Mouse (Mus musculus): ENCODE data around the gene Pakap. TPM values are rescaled to one million over a fixed set of nuclear protein-coding genes. Genes with fewer than 3 reads are reported as not detected.

Pakap gene
- polyA plus RNA-seq, 1 experiment from 2014 or later = 17.8 TPM

- H3K9me3 ChIP-seq (replicated peaks) = no peaks in the 10 kb centered on the region
- no peak overlapping the region for H3K4me3 ChIP-seq (replicated peaks)
- no peak for ATAC-seq (replicated peaks; ENCODE audit: low FRiP score)
- WGBS = 81% methylated on average over 11 of the region's 11 CpGs
- no peak overlapping the region for H3K27ac ChIP-seq
- no peaks in the 10 kb centered on the region for H3K36me3 ChIP-seq
- H3K4me2 ChIP-seq = no peak overlapping the region
- H3K9ac ChIP-seq = no peak overlapping the region
- no peaks in the 10 kb centered on the region for H3K27me3 ChIP-seq
- H3K4me1 ChIP-seq = no peaks in the 10 kb centered on the region
Observed at GRCm38 (mm10) chr4:57730801-57731598, 163.0 kb downstream of the Pakap start.

- Histone ChIP-seq H3K9me3 (replicated peaks) (no peaks in the 10 kb centered on the region), H3K27ac (no peak overlapping the region), H3K4me1 (no peaks in the 10 kb centered on the region), H3K27me3 (no peaks in the 10 kb centered on the region), H3K9ac (no peak overlapping the region), H3K4me3 (replicated peaks) (no peak overlapping the region), H3K36me3 (no peaks in the 10 kb centered on the region), H3K4me2 (no peak overlapping the region)
- no peak for ATAC-seq (replicated peaks; ENCODE audit: low FRiP score)
- WGBS = 82% methylated on average over 5 of the region's 5 CpGs
Observed at GRCm38 (mm10) chr4:57732351-57732750, 164.4 kb downstream of the Pakap start.

GRCm38 (mm10) chr4:57733445-57733844 is 165.5 kb downstream of the Pakap start:
- H3K36me3 ChIP-seq = no peaks in the 10 kb centered on the region
- no peak overlapping the region for H3K4me3 ChIP-seq (replicated peaks)
- no peak for ATAC-seq (replicated peaks; ENCODE audit: low FRiP score)
- no peak overlapping the region for H3K4me2 ChIP-seq
- H3K27ac ChIP-seq = no peak overlapping the region
- no peaks in the 10 kb centered on the region for H3K9me3 ChIP-seq (replicated peaks)
- WGBS = 72% methylated on average over 3 of the region's 3 CpGs
- no peak overlapping the region for H3K9ac ChIP-seq
- no peaks in the 10 kb centered on the region for H3K27me3 ChIP-seq
- H3K4me1 ChIP-seq = no peaks in the 10 kb centered on the region

- Histone ChIP-seq H3K4me3 (replicated peaks) (no peak overlapping the region), H3K27me3 (no peaks in the 10 kb centered on the region), H3K4me1 (peaks cover 10% of the 10 kb centered on the region; the same call in 1 of the 2 replicates), H3K36me3 (no peaks in the 10 kb centered on the region), H3K9ac (no peak overlapping the region), H3K9me3 (replicated peaks) (no peaks in the 10 kb centered on the region), H3K27ac (peak overlapping the region; percentile 47; the same call in 1 of the 2 replicates), H3K4me2 (no peak overlapping the region)
- peak; percentile 53; the same call in 1 of the 2 replicates for ATAC-seq (replicated peaks; ENCODE audit: low FRiP score)
- 77% methylated on average over 5 of the region's 5 CpGs for WGBS
Observed at GRCm38 (mm10) chr4:57735426-57735825, 167.4 kb downstream of the Pakap start.

GRCm38 (mm10) chr4:57738856-57739552 is 171.0 kb downstream of the Pakap start:
- ATAC-seq (replicated peaks; ENCODE audit: low FRiP score) = no peak
- H3K4me3 ChIP-seq (replicated peaks) = no peak overlapping the region
- no peak overlapping the region for H3K9ac ChIP-seq
- H3K4me2 ChIP-seq = no peak overlapping the region
- H3K27me3 ChIP-seq = no peaks in the 10 kb centered on the region
- H3K4me1 ChIP-seq = peaks cover 22% of the 10 kb centered on the region
- H3K9me3 ChIP-seq (replicated peaks) = no peaks in the 10 kb centered on the region
- H3K36me3 ChIP-seq = no peaks in the 10 kb centered on the region
- no peak overlapping the region for H3K27ac ChIP-seq
- 41% methylated on average over 8 of the region's 8 CpGs for WGBS

GRCm38 (mm10) chr4:57743325-57743929 is 175.4 kb downstream of the Pakap start:
- Histone ChIP-seq H3K36me3 (no peaks in the 10 kb centered on the region), H3K4me2 (no peak overlapping the region), H3K4me3 (replicated peaks) (no peak overlapping the region), H3K9ac (no peak overlapping the region), H3K27me3 (no peaks in the 10 kb centered on the region), H3K4me1 (peaks cover 26% of the 10 kb centered on the region), H3K9me3 (replicated peaks) (no peaks in the 10 kb centered on the region), H3K27ac (no peak overlapping the region)
- no peak for ATAC-seq (replicated peaks; ENCODE audit: low FRiP score)
- WGBS = 31% methylated on average over 11 of the region's 11 CpGs

- ATAC-seq (replicated peaks; ENCODE audit: low FRiP score) = no peak
- 41% methylated on average over 4 of the region's 4 CpGs for WGBS
- Histone ChIP-seq H3K36me3 (no peaks in the 10 kb centered on the region), H3K9me3 (replicated peaks) (no peaks in the 10 kb centered on the region), H3K27me3 (no peaks in the 10 kb centered on the region), H3K27ac (no peak overlapping the region), H3K4me2 (no peak overlapping the region), H3K9ac (no peak overlapping the region), H3K4me1 (peaks cover 14% of the 10 kb centered on the region), H3K4me3 (replicated peaks) (no peak overlapping the region)
Observed at GRCm38 (mm10) chr4:57750651-57751050, 182.7 kb downstream of the Pakap start.

GRCm38 (mm10) chr4:57751054-57751453 is 183.1 kb downstream of the Pakap start:
- WGBS = 36% methylated on average over 4 of the region's 4 CpGs
- Histone ChIP-seq H3K9ac (no peak overlapping the region), H3K4me3 (replicated peaks) (no peak overlapping the region), H3K9me3 (replicated peaks) (no peaks in the 10 kb centered on the region), H3K27ac (no peak overlapping the region), H3K36me3 (no peaks in the 10 kb centered on the region), H3K4me2 (no peak overlapping the region), H3K27me3 (no peaks in the 10 kb centered on the region), H3K4me1 (peaks cover 14% of the 10 kb centered on the region)
- ATAC-seq (replicated peaks; ENCODE audit: low FRiP score) = 0 out of 2 replicates have a peak, but pooled peaks have one; percentile 33

- Histone ChIP-seq H3K27me3 (no peaks in the 10 kb centered on the region), H3K4me1 (peaks cover 14% of the 10 kb centered on the region), H3K27ac (no peak overlapping the region), H3K36me3 (no peaks in the 10 kb centered on the region), H3K9me3 (replicated peaks) (no peaks in the 10 kb centered on the region), H3K4me3 (replicated peaks) (no peak overlapping the region), H3K4me2 (no peak overlapping the region), H3K9ac (no peak overlapping the region)
- whole genome bisulfite sequencing = 77% methylated on average over 11 of the region's 11 CpGs
- ATAC-seq (replicated peaks; ENCODE audit: low FRiP score) = peak; percentile 53; the same call in 1 of the 2 replicates
Observed at GRCm38 (mm10) chr4:57751566-57751965, 183.6 kb downstream of the Pakap start.

- WGBS = 67% methylated on average over 11 of the region's 11 CpGs
- H3K4me1 ChIP-seq = peaks cover 24% of the 10 kb centered on the region
Observed at GRCm38 (mm10) chr4:57755085-57755484, 187.1 kb downstream of the Pakap start.

GRCm38 (mm10) chr4:57757997-57758396 is 190.0 kb downstream of the Pakap start:
- 43% methylated on average over 11 of the region's 11 CpGs for WGBS
- Histone ChIP-seq H3K4me1 (peaks cover 14% of the 10 kb centered on the region), H3K4me3 (replicated peaks) (no peak overlapping the region), H3K9ac (no peak overlapping the region), H3K9me3 (replicated peaks) (no peaks in the 10 kb centered on the region), H3K27ac (no peak overlapping the region), H3K27me3 (no peaks in the 10 kb centered on the region), H3K4me2 (no peak overlapping the region), H3K36me3 (no peaks in the 10 kb centered on the region)
- ATAC-seq (replicated peaks; ENCODE audit: low FRiP score) = no peak

More at GRCm38 (mm10) chr4:57755085-57755484, 187.1 kb downstream of the Pakap start:
- Histone ChIP-seq H3K27ac (no peak overlapping the region), H3K4me3 (replicated peaks) (no peak overlapping the region), H3K9ac (no peak overlapping the region), H3K9me3 (replicated peaks) (no peaks in the 10 kb centered on the region), H3K4me2 (no peak overlapping the region), H3K27me3 (no peaks in the 10 kb centered on the region), H3K36me3 (no peaks in the 10 kb centered on the region)
- ATAC-seq (replicated peaks; ENCODE audit: low FRiP score) = no peak

- no peak for ATAC-seq (replicated peaks; ENCODE audit: low FRiP score)
- Histone ChIP-seq H3K4me1 (peaks cover 35% of the 10 kb centered on the region), H3K9me3 (replicated peaks) (no peaks in the 10 kb centered on the region), H3K4me3 (replicated peaks) (no peak overlapping the region), H3K9ac (no peak overlapping the region), H3K4me2 (no peak overlapping the region), H3K36me3 (no peaks in the 10 kb centered on the region), H3K27ac (no peak overlapping the region), H3K27me3 (no peaks in the 10 kb centered on the region)
- WGBS = 68% methylated on average over 7 of the region's 7 CpGs
Observed at GRCm38 (mm10) chr4:57762424-57762823, 194.4 kb downstream of the Pakap start.

Measured in kidney, embryonic 15.5 days (tissue).